Mouse (Mus musculus) heart, postnatal 0 days (tissue): ENCODE measurements around the gene Antxr1. TPM values are rescaled to one million over a fixed set of nuclear protein-coding genes. Genes with fewer than 3 reads are reported as not detected.

Experiments
- ATAC-seq: fragments of 200-750 bp; cut with Nextera tagmentation; 2 replicates; pipeline ENCODE4 v1.8.0; 2017; ENCODE audit warnings: low read depth, moderate number of reproducible peaks, moderate library complexity; ENCODE audit not compliant: insufficient read depth
- DNase-seq: peaks from one replicate; pipeline ENCODE4 v3.0.0-alpha.2; 2016; ENCODE audit warnings: low spot score
- H3K27ac ChIP-seq: fragments of 300-500 bp; sonication (generic); 2 replicates; pipeline ENCODE4 v1.5.1; 2014; ENCODE audit warnings: low read depth, mild to moderate bottlenecking
- H3K27me3 ChIP-seq: fragments of 300-500 bp; sonication (generic); 2 replicates; pipeline ENCODE4 v1.6.1; 2014; ENCODE audit warnings: low read length, mixed read lengths; ENCODE audit not compliant: control insufficient read depth, insufficient read depth
- H3K36me3 ChIP-seq: fragments of 300-500 bp; sonication (generic); replicated peaks from 2 replicates; pipeline ENCODE4 v1.6.1; 2014; ENCODE audit warnings: low read length, mixed read lengths; ENCODE audit not compliant: control insufficient read depth, insufficient read depth
- H3K4me1 ChIP-seq: fragments of 300-500 bp; sonication (generic); 2 replicates; pipeline ENCODE4 v1.6.1; 2014; ENCODE audit warnings: antibody characterized with exemption; ENCODE audit not compliant: control insufficient read depth, insufficient read depth
- H3K4me2 ChIP-seq: fragments of 300-500 bp; sonication (generic); 2 replicates; pipeline ENCODE4 v1.6.1; 2014; ENCODE audit warnings: low read depth, mild to moderate bottlenecking, low read length, moderate library complexity
- H3K4me3 ChIP-seq: fragments of 300-500 bp; sonication (generic); 2 replicates; pipeline ENCODE4 v1.5.1; 2014; ENCODE audit warnings: low read depth, low read length
- H3K9ac ChIP-seq: fragments of 300-500 bp; sonication (generic); replicated peaks from 2 replicates; pipeline ENCODE4 v1.6.1; 2014; ENCODE audit warnings: low read depth, low read length, mixed read lengths
- H3K9me3 ChIP-seq: fragments of 300-500 bp; sonication (generic); replicated peaks from 2 replicates; pipeline ENCODE4 v1.6.1; 2016; ENCODE audit warnings: low read length; ENCODE audit not compliant: control insufficient read depth
- CTCF ChIP-seq: IDR thresholded peaks from 2 replicates; pipeline ENCODE4 v1.5.1; 2016; ENCODE audit warnings: antibody characterized with exemption, control low read depth, low read depth
- EP300 ChIP-seq: IDR thresholded peaks from 2 replicates; pipeline ENCODE4 v1.6.1; 2016; ENCODE audit warnings: antibody characterized with exemption, low read depth
- WGBS: fragments of 180-500 bp; shearing (Covaris S2); extraction: QIAGEN DNeasy Blood & Tissue Kit; methylation state at CpG from one replicate; pipeline ENCODE4 v1.1.7; 2014; 5-methylcytosine and 5-hydroxymethylcytosine counted together
- polyA plus RNA-seq: library from polyadenylated mRNA; unstranded; fragments of >200 nt; fragmentation: Nextera tagmentation; extraction: Ambion mirVana; gene quantifications from 2 replicates; pipeline ENCODE4 v1.2.1, GENCODE M21; 2015
- total RNA-seq: library from RNA; depleted of rRNA; stranded (reverse); fragments of >200 nt; gene quantifications from 2 replicates; pipeline ENCODE4 v1.2.3, GENCODE M21; 2014; ENCODE audit warnings: low replicate concordance

Antxr1 gene
- total and polyA plus RNA-seq, 2 experiments from 2014 or later, result 2.6 to 18.7 TPM

DNA sequence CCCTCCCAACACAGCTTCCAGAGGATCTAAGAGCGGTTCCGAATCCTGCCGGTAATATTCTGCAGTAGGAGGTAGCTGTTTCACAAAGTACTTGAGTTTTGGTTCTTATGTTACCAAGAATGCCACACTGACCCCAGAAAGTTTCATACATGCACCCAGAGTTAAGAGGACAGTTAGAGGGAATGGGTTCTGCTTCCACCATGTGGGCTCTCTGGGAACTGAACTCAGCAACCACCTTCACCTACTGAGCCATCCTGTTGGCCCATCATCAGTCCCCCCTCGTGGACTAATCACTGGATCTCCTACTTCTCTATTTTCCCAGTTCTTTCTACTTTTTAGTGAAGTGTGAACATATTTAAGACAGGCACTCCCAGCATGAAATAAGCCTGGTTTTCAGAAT is 53.9 kb downstream of the Antxr1 start:
- H3K9me3 ChIP-seq, result no peaks in the 10 kb centered on the region
- whole genome bisulfite sequencing, result 78% methylated on average over 4 of the region's 4 CpGs
- peaks cover 13% of the 10 kb centered on the region for H3K4me1 ChIP-seq
- no peaks in the 10 kb centered on the region for H3K36me3 ChIP-seq
- no peak overlapping the region for H3K4me2 ChIP-seq
- ATAC-seq, result no peak
- no peak for DNase-seq
- H3K27me3 ChIP-seq, result no peaks in the 10 kb centered on the region
- no peak overlapping the region for H3K9ac ChIP-seq
- no peak overlapping the region for H3K27ac ChIP-seq
- TF ChIP-seq CTCF (peak; percentile 30), EP300 (no peak)
- no peak overlapping the region for H3K4me3 ChIP-seq

DNA sequence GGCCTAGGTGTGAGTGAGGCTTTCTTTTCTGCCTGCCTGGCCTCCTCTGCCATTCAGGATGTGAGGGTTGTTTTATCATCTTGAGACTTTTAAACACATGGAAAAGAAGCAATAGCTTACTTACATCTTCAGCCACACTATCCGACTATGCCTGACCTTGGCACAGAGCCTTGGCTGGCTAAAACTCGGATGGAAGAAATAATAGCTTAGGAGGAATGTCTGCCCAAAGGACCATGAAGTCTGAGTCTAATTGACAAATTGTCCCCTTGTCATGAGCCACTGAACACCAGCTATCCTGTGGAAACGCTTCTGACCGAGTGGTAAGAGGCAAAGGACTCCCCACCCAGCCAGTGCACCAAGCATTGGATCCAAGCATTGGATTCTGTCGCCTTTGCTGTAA is 57.5 kb downstream of the Antxr1 start:
- Histone ChIP-seq H3K36me3 (peaks cover 5% of the 10 kb centered on the region; the same call in 1 of the 2 replicates), H3K27me3 (no peaks in the 10 kb centered on the region), H3K4me3 (no peak overlapping the region), H3K27ac (no peak overlapping the region), H3K4me1 (peaks cover 14% of the 10 kb centered on the region), H3K4me2 (no peak overlapping the region), H3K9ac (no peak overlapping the region), H3K9me3 (peaks cover 6% of the 10 kb centered on the region)
- no peak for ATAC-seq
- WGBS, result 65% methylated on average over 5 of the region's 5 CpGs
- no peak for DNase-seq
- TF ChIP-seq CTCF (no peak), EP300 (no peak)

- H3K4me1 ChIP-seq, result peaks cover 14% of the 10 kb centered on the region
- TF ChIP-seq CTCF (no peak), EP300 (no peak)
- no peaks in the 10 kb centered on the region for H3K27me3 ChIP-seq
- peaks cover 6% of the 10 kb centered on the region for H3K9me3 ChIP-seq
- peaks cover 5% of the 10 kb centered on the region; the same call in 1 of the 2 replicates for H3K36me3 ChIP-seq
- DNase-seq (peak; percentile 28), ATAC-seq (0 out of 2 replicates have a peak, but pooled peaks have one; percentile 25)
- H3K27ac ChIP-seq, result no peak overlapping the region
- H3K4me2 ChIP-seq, result no peak overlapping the region
- WGBS, result 26% methylated on average over 3 of the region's 3 CpGs
- no peak overlapping the region for H3K4me3 ChIP-seq
- H3K9ac ChIP-seq, result no peak overlapping the region
Observed at GRCm38 (mm10) chr6:87277527-87277926, 58.1 kb downstream of the Antxr1 start.

DNA sequence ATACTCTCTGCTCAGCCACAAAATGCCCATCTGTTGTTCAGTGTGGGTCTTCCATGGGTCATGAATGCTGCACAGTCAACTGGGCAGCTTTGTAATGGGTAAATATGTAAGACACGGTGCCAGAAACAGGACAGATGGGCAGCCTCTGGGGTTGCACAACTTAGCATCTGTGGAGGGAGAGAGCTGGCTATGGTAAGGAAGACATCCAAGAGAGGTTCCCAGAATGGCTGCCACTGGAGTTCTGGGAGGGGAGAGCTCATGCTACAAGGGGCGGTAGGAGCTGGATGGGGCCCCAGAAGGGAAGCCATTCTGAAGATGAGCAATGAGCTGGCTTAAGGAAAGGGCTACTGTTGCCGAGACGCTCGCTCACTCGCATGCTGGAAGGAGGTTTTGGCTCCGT is 58.7 kb downstream of the Antxr1 start:
- Histone ChIP-seq H3K4me2 (no peak overlapping the region), H3K9ac (no peak overlapping the region), H3K27ac (no peak overlapping the region), H3K27me3 (no peaks in the 10 kb centered on the region), H3K36me3 (peaks cover 5% of the 10 kb centered on the region; the same call in 1 of the 2 replicates), H3K9me3 (peaks cover 6% of the 10 kb centered on the region), H3K4me1 (peaks cover 14% of the 10 kb centered on the region), H3K4me3 (no peak overlapping the region)
- TF ChIP-seq EP300 (no peak), CTCF (no peak)
- DNase-seq (no peak), ATAC-seq (no peak)
- WGBS, result 84% methylated on average over 7 of the region's 7 CpGs

DNA sequence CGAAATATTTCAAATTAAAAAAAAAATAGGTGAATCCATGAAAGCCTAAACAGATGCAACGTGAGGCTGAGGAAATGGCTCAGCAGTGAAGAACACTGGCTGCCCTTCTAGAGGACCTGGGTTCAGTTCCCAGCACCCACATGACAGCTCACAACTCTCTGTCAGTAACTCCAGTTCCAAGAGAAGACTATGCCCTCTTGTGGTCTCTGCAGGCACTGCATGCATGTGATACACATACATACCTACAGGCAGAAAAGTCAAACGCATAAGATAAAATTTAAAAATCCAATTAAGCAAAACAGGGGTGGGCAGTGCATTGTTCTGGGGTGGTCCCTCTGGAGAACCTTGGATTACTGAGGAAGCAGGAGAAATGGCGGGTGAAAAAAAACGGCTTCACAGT is 60.8 kb downstream of the Antxr1 start:
- H3K27me3 ChIP-seq, result no peaks in the 10 kb centered on the region
- WGBS, result 97% methylated on average over 5 of the region's 5 CpGs
- DNase-seq, result no peak
- no peak overlapping the region for H3K4me3 ChIP-seq
- H3K27ac ChIP-seq, result no peak overlapping the region
- H3K9me3 ChIP-seq, result peaks cover 6% of the 10 kb centered on the region
- TF ChIP-seq EP300, result no peak
- peak; percentile 20; the same call in 1 of the 2 replicates for TF ChIP-seq CTCF
- H3K4me1 ChIP-seq, result peaks cover 14% of the 10 kb centered on the region
- ATAC-seq, result no peak
- no peak overlapping the region for H3K9ac ChIP-seq
- peaks cover 5% of the 10 kb centered on the region; the same call in 1 of the 2 replicates for H3K36me3 ChIP-seq
- H3K4me2 ChIP-seq, result no peak overlapping the region

DNA sequence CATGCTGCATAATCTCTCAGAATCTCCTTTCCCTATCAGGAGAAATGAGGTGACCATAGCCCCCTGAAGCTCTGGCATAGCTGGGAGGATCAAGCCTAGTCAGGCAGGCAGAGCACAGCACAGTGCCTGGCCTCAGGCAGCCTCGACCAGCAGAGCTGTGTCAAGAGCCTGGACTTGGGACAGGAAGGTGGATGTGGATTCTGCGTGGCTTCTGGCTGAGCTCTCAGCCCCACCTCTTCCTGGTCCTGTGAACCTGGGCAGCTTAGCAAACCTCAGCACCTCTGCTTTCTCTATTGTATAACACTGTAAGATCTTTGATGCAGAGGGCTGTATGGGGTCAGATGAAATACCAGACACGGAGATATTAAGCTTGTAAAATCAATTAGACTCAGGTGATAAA is 61.8 kb downstream of the Antxr1 start:
- Histone ChIP-seq H3K27ac (no peak overlapping the region), H3K9ac (no peak overlapping the region), H3K27me3 (no peaks in the 10 kb centered on the region), H3K4me3 (no peak overlapping the region), H3K36me3 (peaks cover 5% of the 10 kb centered on the region; the same call in 1 of the 2 replicates), H3K4me2 (no peak overlapping the region), H3K4me1 (peaks cover 14% of the 10 kb centered on the region), H3K9me3 (peaks cover 6% of the 10 kb centered on the region)
- 59% methylated on average over 3 of the region's 3 CpGs for WGBS
- DNase-seq (no peak), ATAC-seq (no peak)
- TF ChIP-seq EP300, result no peak
- TF ChIP-seq CTCF, result no peak
